Mouse (Mus musculus) urinary bladder, postnatal 25 days (tissue): Measurements from ENCODE around the gene Nrf1.
A peak's percentile ranks its signal among the peaks of the same experiment; 100 is the strongest.

Experiments
- DNase-seq: peaks from one replicate; pipeline ENCODE4 v3.0.0; 2022; ENCODE audit warnings: low spot score

Gene Nrf1

GRCm38 (mm10) chr6:30078938-30079529, 31.2 kb downstream of the Nrf1 start:
- DNase-seq: no peak

- no peak for DNase-seq
These were observed 33.6 kb downstream of the Nrf1 start for GRCm38 (mm10) chr6:30081339-30081738.

- no peak for DNase-seq
These were observed 35.5 kb downstream of the Nrf1 start for GRCm38 (mm10) chr6:30083307-30083706.

- no peak for DNase-seq
These were observed 37.6 kb downstream of the Nrf1 start for GRCm38 (mm10) chr6:30085351-30085750.

GRCm38 (mm10) chr6:30091221-30091620, 43.4 kb downstream of the Nrf1 start:
- no peak for DNase-seq

- DNase-seq: no peak
These were observed 45.0 kb downstream of the Nrf1 start for GRCm38 (mm10) chr6:30092816-30093215.

- DNase-seq: no peak
These were observed 54.1 kb downstream of the Nrf1 start for GRCm38 (mm10) chr6:30101773-30102415.

GRCm38 (mm10) chr6:30106091-30106490, 58.3 kb downstream of the Nrf1 start:
- DNase-seq: no peak

- no peak for DNase-seq
These were observed 59.7 kb downstream of the Nrf1 start for GRCm38 (mm10) chr6:30107456-30107855.

- no peak for DNase-seq
These were observed 62.2 kb downstream of the Nrf1 start for GRCm38 (mm10) chr6:30109820-30110502.

GRCm38 (mm10) chr6:30112349-30113132, 64.8 kb downstream of the Nrf1 start:
- DNase-seq: no peak

GRCm38 (mm10) chr6:30114101-30114500, 66.3 kb downstream of the Nrf1 start:
- DNase-seq: no peak

GRCm38 (mm10) chr6:30121152-30121551, 73.4 kb downstream of the Nrf1 start:
- no peak for DNase-seq

GRCm38 (mm10) chr6:30121600-30121999, 73.8 kb downstream of the Nrf1 start:
- DNase-seq: peak; percentile 8

GRCm38 (mm10) chr6:30123391-30123790, 75.6 kb downstream of the Nrf1 start:
- DNase-seq: no peak

- DNase-seq: no peak
These were observed 78.3 kb downstream of the Nrf1 start for GRCm38 (mm10) chr6:30126060-30126459.

- no peak for DNase-seq
These were observed 79.0 kb downstream of the Nrf1 start for GRCm38 (mm10) chr6:30126766-30127165.

GRCm38 (mm10) chr6:30132399-30132798, 84.6 kb downstream of the Nrf1 start:
- no peak for DNase-seq

- no peak for DNase-seq
These were observed 87.8 kb downstream of the Nrf1 start for GRCm38 (mm10) chr6:30135590-30135989.

GRCm38 (mm10) chr6:30137227-30137626, 89.4 kb downstream of the Nrf1 start:
- no peak for DNase-seq

GRCm38 (mm10) chr6:30139329-30140045, 91.7 kb downstream of the Nrf1 start:
- DNase-seq: no peak

GRCm38 (mm10) chr6:30143263-30143662, 95.5 kb downstream of the Nrf1 start:
- DNase-seq: no peak
